In genomic region chr4:133569291-133570065, GRCm38 (mm10) we compare ENCODE assay signal across 1 mouse cellular context.
TF ChIP-seq lines count a peak whose summit lies in the region.

No protein-coding gene starts in this region.

TF ChIP-seq in CH12.LX, 34 proteins besides CTCF, POLR2A, EP300 and RAD21:
- TF ChIP-seq POLR2AphosphoS2 (IDR thresholded peaks at IDR 0.05; ENCODE audit: low read depth, low read length) (no peak), GABPA (IDR thresholded peaks at IDR 0.05; ENCODE audit: insufficient replicate concordance, low read depth, low read length) (no peak), JUND (conservative IDR thresholded peaks at IDR 0.05; ENCODE audit: low read depth, low read length) (no peak), JUN (IDR thresholded peaks at IDR 0.05; ENCODE audit: insufficient read depth, low read depth, low read length) (no peak), NRF1 (IDR thresholded peaks at IDR 0.05; ENCODE audit: low read depth, low read length) (no peak), MEF2A (IDR thresholded peaks at IDR 0.05; ENCODE audit: borderline replicate concordance, low read depth, low read length) (no peak), NELFE (IDR thresholded peaks at IDR 0.05; ENCODE audit: low read depth, low read length) (no peak), MAX (IDR thresholded peaks at IDR 0.05; ENCODE audit: low read length) (no peak)
TF ChIP-seq in CH12.LX: peak in this region for 0.
